Mouse (Mus musculus) liver, embryonic 11.5 days (tissue): ENCODE data around the gene Gsc2. TPM values are rescaled to one million over a fixed set of nuclear protein-coding genes. Genes with fewer than 3 reads are reported as not detected.

Experiments
- polyA plus RNA-seq: library from polyadenylated mRNA; unstranded; fragments of >200 nt; fragmentation: Nextera tagmentation; extraction: Ambion mirVana; gene quantifications from 2 replicates; pipeline ENCODE4 v1.2.1, GENCODE M21; 2014

The Gsc2 gene
- polyA plus RNA-seq, 1 experiment from 2014 or later = 0.29 TPM

Other genes starting within 250 kb of the Gsc2 start
- gene Med15, start 182.2 kb downstream of the Gsc2 start, polyA plus RNA-seq = 44.8 and 46.7 TPM in 2 replicates
- gene Klhl22, start 155.4 kb downstream of the Gsc2 start, polyA plus RNA-seq = 47.5 and 49.3 TPM in 2 replicates
- 5.8 and 6.9 TPM in 2 replicates for gene Scarf2, start 117.8 kb downstream of the Gsc2 start, polyA plus RNA-seq
- gene B830017H08Rik, start 81.9 kb downstream of the Gsc2 start, polyA plus RNA-seq = not detected in 2 replicates
- 1.1 and 1.9 TPM in 2 replicates for gene Car15, start 76.7 kb downstream of the Gsc2 start, polyA plus RNA-seq
- 0.18 and 0.25 TPM in 2 replicates for gene Gm20518, start 23.4 kb downstream of the Gsc2 start, polyA plus RNA-seq
- not detected in 2 replicates for gene Tssk1, start 20.8 kb downstream of the Gsc2 start, polyA plus RNA-seq
- gene Dgcr2, start 16.5 kb downstream of the Gsc2 start, polyA plus RNA-seq = 47.9 and 52.9 TPM in 2 replicates
- 0.12 TPM in 1 of 2 replicates, not detected in the other for gene Tssk2, start 16.4 kb downstream of the Gsc2 start, polyA plus RNA-seq
- gene Ess2, start 3.7 kb downstream of the Gsc2 start, polyA plus RNA-seq = 24.4 and 26.4 TPM in 2 replicates
- 138 and 140 TPM in 2 replicates for gene Slc25a1, start 13.2 kb upstream of the Gsc2 start, polyA plus RNA-seq
- gene Vpreb2, start 65.4 kb upstream of the Gsc2 start, polyA plus RNA-seq = not detected in 2 replicates
- gene Dgcr6, start 137.8 kb upstream of the Gsc2 start, polyA plus RNA-seq = 74.1 and 79.8 TPM in 2 replicates
- 16.5 and 19.1 TPM in 2 replicates for gene Prodh, start 175.1 kb upstream of the Gsc2 start, polyA plus RNA-seq
- gene Rtn4r, start 212.6 kb upstream of the Gsc2 start, polyA plus RNA-seq = 0.96 and 1.1 TPM in 2 replicates